26 mouse cellular contexts compared by ENCODE assay signal in the genomic region with DNA sequence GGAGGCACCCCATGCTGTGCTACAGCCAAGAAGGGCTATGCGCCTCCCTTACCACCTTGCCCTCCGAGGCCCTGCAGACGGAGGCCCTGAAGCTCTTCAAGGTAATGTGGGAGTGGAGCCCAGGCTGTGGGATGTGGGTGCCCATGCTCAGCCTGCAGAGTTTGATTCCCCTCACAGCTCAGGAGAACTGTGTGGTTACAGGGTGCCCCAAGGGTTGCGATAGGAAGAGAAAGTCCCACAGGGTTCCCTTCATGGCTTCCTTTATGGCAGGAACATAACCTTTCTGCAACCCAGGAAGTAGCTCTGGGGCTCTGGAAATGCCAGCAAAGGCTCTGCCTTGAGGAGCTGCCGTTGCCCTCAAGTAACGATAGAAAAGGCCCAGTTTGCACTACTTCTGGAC. TPM values are rescaled to one million over a fixed set of nuclear protein-coding genes. Genes with fewer than 3 reads are reported as not detected.
DNase-seq lines count a peak whose midpoint lies in the region; ATAC-seq lines count a peak whose summit lies in the region.
"Had no signal": no experiment of that assay in that cellular context is flagged by ENCODE, and none has a peak within 500 bp of the region (broad histone marks: within the 10 kb centered on the region; RNA-seq: fewer than 3 reads in every experiment).

No protein-coding gene starts in this region.

- no peak overlapping the region for H3K4me3 ChIP-seq in kidney, embryonic 14.5 days (ENCODE audit: low read length)
- peak overlapping the region; percentile 33 for H3K4me3 ChIP-seq in megakaryocyte, embryonic 14.5 days (replicated peaks)
- H3K4me3 ChIP-seq: erythroblast, embryonic 14.5 days; gastrocnemius, adult 2 months; heart, adult 2 months; heart, embryonic 12.5 days; hindbrain, embryonic 10.5 days; hindbrain, embryonic 15.5 days; liver, embryonic 15.5 days; midbrain, embryonic 15.5 days; neural tube, embryonic 15.5 days had no signal

- peaks cover 28% of the 10 kb centered on the region for H3K36me3 ChIP-seq in kidney, embryonic 14.5 days (ENCODE audit: control insufficient read depth, insufficient read depth, low read length)
- H3K36me3 ChIP-seq in megakaryocyte, embryonic 14.5 days (replicated peaks; ENCODE audit: low read length), result peaks cover 33% of the 10 kb centered on the region
- H3K36me3 ChIP-seq: liver, embryonic 15.5 days had no signal

- no peaks in the 10 kb centered on the region for H3K4me1 ChIP-seq in kidney, embryonic 14.5 days (ENCODE audit: control insufficient read depth, insufficient read depth, low read length)
- H3K4me1 ChIP-seq in megakaryocyte, embryonic 14.5 days, result peaks cover 31% of the 10 kb centered on the region
- H3K4me1 ChIP-seq: heart, embryonic 12.5 days; hindbrain, embryonic 10.5 days; hindbrain, embryonic 15.5 days; midbrain, embryonic 15.5 days; neural tube, embryonic 15.5 days had no signal

- H3K4me2 ChIP-seq in kidney, embryonic 14.5 days (replicated peaks; ENCODE audit: low read depth, low read length), result no peak overlapping the region
- H3K4me2 ChIP-seq: heart, embryonic 12.5 days; hindbrain, embryonic 15.5 days; liver, embryonic 15.5 days; lung, embryonic 14.5 days; midbrain, embryonic 15.5 days; neural tube, embryonic 15.5 days had no signal

- no peaks in the 10 kb centered on the region for H3K27me3 ChIP-seq in kidney, embryonic 14.5 days (ENCODE audit: control insufficient read depth, insufficient read depth, low read length)
- peaks cover 54% of the 10 kb centered on the region for H3K27me3 ChIP-seq in megakaryocyte, embryonic 14.5 days (replicated peaks)
- H3K27me3 ChIP-seq: heart, embryonic 12.5 days; hindbrain, embryonic 15.5 days; liver, embryonic 15.5 days; midbrain, embryonic 15.5 days; neural tube, embryonic 15.5 days had no signal

- H3K27ac ChIP-seq in kidney, embryonic 14.5 days (ENCODE audit: low read depth, low read length), result peak overlapping the region; percentile 9; the same call in 1 of the 2 replicates
- H3K27ac ChIP-seq: gastrocnemius, adult 2 months; heart, adult 2 months; hindbrain, embryonic 10.5 days; hindbrain, embryonic 15.5 days; liver, embryonic 15.5 days; midbrain, embryonic 15.5 days; neural tube, embryonic 15.5 days had no signal

- ATAC-seq in kidney, embryonic 14.5 days (ENCODE audit: low FRiP score, low TSS enrichment), result no peak
- peak; percentile 58 for ATAC-seq in common myeloid progenitor, adult 5-6 weeks (replicated peaks; ENCODE audit: low read depth, poor library complexity, severe bottlenecking)
- ATAC-seq: forebrain, embryonic 16.5 days; inflammation-experienced regulatory T-cells, adult 6 months; midbrain, embryonic 15.5 days had no signal

- DNase-seq in kidney, adult 9 months, result no peak
- peak; percentile 10 for DNase-seq in ovary, postnatal 14 days (ENCODE audit: low spot score)
- DNase-seq in ovary, adult 18-20 months (ENCODE audit: low spot score), result no peak
- no peak for DNase-seq in cerebellum, postnatal 10 days
- DNase-seq: adrenal gland, adult 8-10 months; cerebellum, adult 8-10 months; gastrocnemius, adult 2 months; gastrocnemius, postnatal 36 days; heart, adult 2 months; layer of hippocampus, adult 9-11 months; liver; lung, embryonic 14.5 days; lung, postnatal 14 days had no signal

- H3K9me3 ChIP-seq in kidney, embryonic 14.5 days (ENCODE audit: control insufficient read depth, low read length), result no peaks in the 10 kb centered on the region
- no peaks in the 10 kb centered on the region for H3K9me3 ChIP-seq in megakaryocyte, embryonic 14.5 days
- H3K9me3 ChIP-seq: G1E; heart, embryonic 12.5 days; hindbrain, embryonic 10.5 days; hindbrain, embryonic 15.5 days; liver, embryonic 15.5 days; midbrain, embryonic 15.5 days; neural tube, embryonic 15.5 days had no signal

- WGBS in kidney, embryonic 14.5 days, result 79% methylated on average over 6 of the region's 6 CpGs

- H3K9ac ChIP-seq in kidney, embryonic 14.5 days (ENCODE audit: low read depth, low read length), result no peak overlapping the region
- H3K9ac ChIP-seq: heart, embryonic 12.5 days; hindbrain, embryonic 15.5 days; liver, embryonic 15.5 days; lung, embryonic 14.5 days; midbrain, embryonic 15.5 days; neural tube, embryonic 15.5 days had no signal

RNA-seq across cellular contexts. Expression of a gene that starts 19.5 kb away (rescaled TPM):
- 27.1 and 36.4 TPM in 2 replicates for polyA plus RNA-seq in kidney, embryonic 14.5 days (2014; fragmentation: Nextera tagmentation; extraction: Ambion mirVana)
- 23.6 and 25.6 TPM in 2 replicates for total RNA-seq in common myeloid progenitor, adult 5-6 weeks (2017)
- polyA plus RNA-seq in megakaryocyte, embryonic 14.5 days (2012; ENCODE audit: insufficient read depth, low replicate concordance), result 1.2 TPM in 1 of 2 replicates, not detected in the other
- polyA plus RNA-seq: erythroblast, embryonic 14.5 days had no signal

RNA-seq across cellular contexts. Expression of a gene that starts 41.0 kb away (rescaled TPM):
- 5.3 and 7.9 TPM in 2 replicates for polyA plus RNA-seq in kidney, embryonic 14.5 days (2014; fragmentation: Nextera tagmentation; extraction: Ambion mirVana)
- total RNA-seq in common myeloid progenitor, adult 5-6 weeks (2017), result 0.41 and 2.1 TPM in 2 replicates
- 0.02 TPM in 1 of 2 replicates, not detected in the other for polyA plus RNA-seq in megakaryocyte, embryonic 14.5 days (2012; ENCODE audit: insufficient read depth, low replicate concordance)
- polyA plus RNA-seq: erythroblast, embryonic 14.5 days had no signal

Comparison
In these comparisons a context has a peak if more than half of its experiments do, and no peak if none do; other contexts are left out.
1. RNA of a gene that starts 19.5 kb away (polyA plus RNA-seq): 27.1 to 36.4 TPM in kidney, embryonic 14.5 days; 1.2 TPM in megakaryocyte, embryonic 14.5 days; every median in the first group is over 10 times any median in the second.